Mouse (Mus musculus) gastrocnemius, adult 18-20 months (tissue): ENCODE data around the gene Slc8b1. TPM values are rescaled to one million over a fixed set of nuclear protein-coding genes. Genes with fewer than 3 reads are reported as not detected.

Source experiments
- DNase-seq: peaks from one replicate; pipeline ENCODE4 v3.0.0; 2021; ENCODE audit warnings: low spot score
- long read RNA-seq, 2 experiments: library from polyadenylated mRNA; stranded (forward); transcript quantifications; one replicate each; pipeline ENCODE4 v2.0.0; 2021
- total RNA-seq, 2 experiments: library from RNA; stranded (reverse); gene quantifications; 2 replicates each; pipeline ENCODE4 v1.2.3; 2021

Slc8b1 gene
- 1 to 10 TPM; 8.5 to 8.6 TPM for total RNA-seq
- long read RNA-seq, experiment 1, transcript Slc8b1-201 (16 exons, 2,898 nt) = major isoform, 6 of 24 reads
- long read RNA-seq, experiment 1, partial matches to known transcripts = 1 of 24 reads
- long read RNA-seq, experiment 1, other reads (novel, unspliced or antisense) = 14 of 24 reads
- long read RNA-seq, experiment 2, partial matches to known transcripts = 0 of 7 reads
- long read RNA-seq, experiment 2, other reads (novel, unspliced or antisense) = 4 of 7 reads

DNA sequence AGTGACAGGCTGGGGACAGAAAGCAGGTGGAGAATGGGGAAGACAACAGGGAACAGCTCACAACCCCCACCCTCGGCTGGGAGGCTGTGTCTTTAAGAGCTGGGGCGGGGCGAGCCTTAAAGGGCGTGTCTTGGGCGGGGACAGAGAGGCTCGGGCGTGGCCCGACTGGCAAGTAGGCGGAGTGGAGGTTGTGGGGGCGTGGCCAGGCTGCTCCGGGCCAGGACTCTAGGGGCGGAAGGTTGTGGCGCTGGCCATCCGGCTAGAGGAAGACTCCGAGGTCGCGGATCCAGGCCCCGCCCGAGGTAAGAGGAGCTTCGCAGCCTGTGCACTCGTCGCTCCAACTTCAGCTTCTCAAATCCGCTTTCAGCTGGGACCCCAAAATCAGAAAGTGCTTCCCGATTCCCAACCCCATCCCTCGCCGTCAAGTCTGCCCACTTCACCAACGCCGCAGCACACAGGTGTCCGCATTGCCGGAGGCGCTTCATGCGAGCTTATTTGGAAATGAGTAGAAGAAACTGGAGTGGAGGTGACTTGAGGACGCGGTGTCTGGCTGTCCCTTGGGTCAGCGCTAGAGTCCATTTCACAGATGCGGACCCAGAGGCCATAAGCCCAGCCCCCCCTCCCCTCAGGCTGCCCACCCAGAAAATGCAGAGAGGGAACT lies at the start of gene Slc8b1:
Gene Slc8b1 (plus strand): TSS at position 187 of the 661 bp plus-strand sequence.
- DNase-seq = peak; percentile 98

GRCm38 (mm10) chr5:120461902-120462301 lies 49.1 kb upstream of the Slc8b1 start:
- DNase-seq = no peak

GRCm38 (mm10) chr5:120464321-120464720 lies 46.6 kb upstream of the Slc8b1 start:
- DNase-seq = no peak

DNA sequence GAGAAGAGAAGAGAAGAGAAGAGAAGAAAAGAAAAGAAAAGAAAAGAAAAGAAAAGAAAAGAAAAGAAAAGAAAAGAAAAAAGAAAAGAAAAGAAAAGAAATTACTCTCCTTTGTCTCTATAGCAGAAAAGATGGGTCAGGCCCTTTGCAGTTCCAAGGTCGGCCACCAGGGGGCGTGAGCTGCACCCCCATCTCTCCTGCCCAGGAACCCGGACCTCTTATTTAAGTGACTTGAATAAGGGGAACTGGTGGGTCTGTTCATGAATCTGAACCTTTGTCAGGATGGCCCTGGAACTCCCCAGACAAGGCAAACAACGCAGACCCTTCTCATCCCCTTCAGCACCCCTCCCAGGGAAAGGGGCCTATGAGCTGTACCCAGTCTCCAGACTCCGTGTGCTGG lies 45.9 kb upstream of the Slc8b1 start:
- DNase-seq = no peak

GRCm38 (mm10) chr5:120465860-120466259 lies 45.1 kb upstream of the Slc8b1 start:
- DNase-seq = no peak

DNA sequence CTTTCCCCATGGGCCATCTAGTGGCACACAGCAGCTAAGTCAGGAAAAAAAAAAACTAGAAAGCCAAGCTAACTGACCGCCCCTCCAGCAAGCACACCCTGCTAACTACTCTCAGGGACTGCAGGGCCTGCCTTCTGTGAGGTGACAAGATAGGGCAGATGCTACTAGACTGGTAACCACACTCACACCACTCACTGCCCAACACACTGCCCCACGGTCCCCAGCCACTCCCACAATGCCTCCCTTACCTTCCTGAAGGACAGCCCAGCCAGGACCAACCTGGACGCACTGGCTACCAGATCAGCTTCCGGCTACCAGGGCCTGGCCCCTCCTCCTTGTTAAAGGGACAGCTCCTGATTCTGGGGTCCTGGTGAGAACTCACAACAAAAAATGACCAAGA lies 43.9 kb upstream of the Slc8b1 start:
- no peak for DNase-seq

- no peak for DNase-seq
Observed at GRCm38 (mm10) chr5:120468336-120468735, 42.6 kb upstream of the Slc8b1 start.

GRCm38 (mm10) chr5:120468830-120469229 lies 42.1 kb upstream of the Slc8b1 start:
- DNase-seq = no peak

DNA sequence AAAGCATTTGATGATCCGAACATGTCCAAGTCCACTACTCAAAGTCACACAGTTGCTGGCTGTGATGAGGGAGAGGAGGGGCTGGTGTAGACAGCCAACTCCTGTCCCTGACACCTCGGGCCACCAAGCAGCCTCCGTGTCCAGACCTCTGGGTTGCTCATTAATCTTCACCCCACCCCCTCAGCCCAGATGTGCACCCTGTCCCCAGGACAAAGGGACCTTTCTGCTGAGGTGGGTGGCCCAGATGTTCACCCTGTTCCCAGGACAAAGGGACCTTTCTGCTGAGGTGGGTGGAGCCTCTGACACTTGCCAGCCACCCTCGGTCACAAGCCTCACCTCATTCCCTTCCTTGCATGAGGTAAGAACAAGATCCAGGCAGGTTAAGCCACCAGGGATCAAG lies 39.4 kb upstream of the Slc8b1 start:
- DNase-seq = no peak

- no peak for DNase-seq
Observed at GRCm38 (mm10) chr5:120472770-120473169, 38.2 kb upstream of the Slc8b1 start, which contains the start of gene Sdsl. Gene Sdsl, minus strand, starts transcription at chr5:120472810.

DNA sequence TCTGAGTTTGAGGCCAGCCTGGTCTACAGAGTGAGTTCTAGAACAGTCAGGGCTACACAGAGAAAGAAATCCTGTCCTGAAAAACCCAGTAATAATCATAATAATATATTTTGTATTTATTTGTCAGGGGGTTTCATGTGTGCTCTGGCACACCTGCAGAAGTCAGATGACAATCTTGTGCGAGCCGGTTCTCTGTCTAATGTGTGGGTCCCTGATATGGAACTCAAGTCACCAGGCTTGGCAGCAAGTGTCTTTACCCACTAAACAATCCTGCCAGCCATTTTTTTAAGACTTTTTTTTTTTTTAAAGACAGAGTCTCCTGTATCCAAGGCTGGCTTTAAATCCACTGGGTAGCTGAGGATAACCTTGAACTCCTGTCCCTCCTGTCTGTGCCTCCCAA lies 37.6 kb upstream of the Slc8b1 start:
- no peak for DNase-seq

DNA sequence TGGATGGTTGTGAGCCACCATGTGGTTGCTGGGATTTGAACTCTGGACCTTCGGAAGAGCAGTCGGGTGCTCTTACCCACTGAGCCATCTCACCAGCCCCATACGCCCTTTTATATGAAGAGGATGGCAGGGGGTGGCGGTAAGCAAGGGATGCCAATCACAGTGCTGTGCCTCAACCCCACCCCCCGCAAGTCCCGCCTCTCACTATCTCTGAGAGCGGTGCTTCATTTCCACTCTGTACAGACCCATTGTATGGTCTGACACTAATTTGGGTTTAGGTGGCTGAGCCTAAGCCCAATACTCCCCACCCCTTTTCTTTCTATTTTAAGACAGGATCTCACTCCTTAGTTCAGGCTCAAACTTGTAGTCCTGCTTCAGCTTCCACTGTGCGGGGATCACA lies 35.1 kb upstream of the Slc8b1 start:
- no peak for DNase-seq

DNA sequence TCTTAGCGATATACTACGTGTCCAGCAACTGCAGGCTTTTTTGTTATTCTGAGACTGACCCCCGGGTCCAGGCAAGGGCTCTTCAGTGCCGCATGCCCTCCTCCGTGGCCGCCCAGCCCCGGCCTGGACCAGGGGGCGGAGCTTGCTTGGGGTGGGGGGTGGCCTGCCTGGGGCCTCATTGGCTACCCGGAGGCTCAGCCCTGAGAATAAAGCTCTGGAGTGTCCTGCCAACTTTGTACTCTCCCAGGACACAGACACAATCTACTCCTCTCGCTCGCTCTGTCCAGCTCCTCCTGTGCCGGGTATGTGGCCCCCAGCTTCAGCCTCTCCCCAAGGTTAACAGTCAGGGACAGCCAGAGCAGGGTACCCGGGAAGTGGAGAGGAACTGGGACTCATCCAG lies 34.7 kb upstream of the Slc8b1 start, which contains the start of gene Sds:
Gene Sds (plus strand): TSS at position 231 of the 400 bp plus-strand sequence.
- DNase-seq = no peak

- DNase-seq = no peak
Observed at GRCm38 (mm10) chr5:120477993-120478392, 33.0 kb upstream of the Slc8b1 start.

- no peak for DNase-seq
Observed at GRCm38 (mm10) chr5:120479538-120479937, 31.4 kb upstream of the Slc8b1 start.

GRCm38 (mm10) chr5:120481205-120481604 lies 29.8 kb upstream of the Slc8b1 start:
- DNase-seq = no peak

GRCm38 (mm10) chr5:120483399-120483798 lies 27.6 kb upstream of the Slc8b1 start:
- DNase-seq = no peak

DNA sequence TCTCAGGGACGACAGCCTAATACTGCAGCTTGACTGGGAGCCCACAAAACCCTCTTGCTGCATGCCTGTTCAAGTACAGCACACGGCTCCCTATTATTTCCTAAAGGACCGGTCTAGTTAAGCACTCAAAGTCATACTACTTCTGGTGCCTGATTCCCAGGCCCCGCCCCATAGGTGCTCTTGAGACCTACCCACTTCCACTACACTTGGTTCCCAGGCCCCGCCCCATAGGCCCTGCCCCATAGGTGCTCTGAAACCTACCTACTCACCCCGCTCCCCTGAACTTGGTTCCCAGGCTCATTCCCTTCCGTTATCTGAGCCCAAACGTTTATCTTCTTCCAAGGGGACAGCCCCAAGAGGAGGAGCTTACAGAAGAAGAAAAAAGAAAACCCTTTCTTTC lies 23.1 kb upstream of the Slc8b1 start:
- no peak for DNase-seq

DNA sequence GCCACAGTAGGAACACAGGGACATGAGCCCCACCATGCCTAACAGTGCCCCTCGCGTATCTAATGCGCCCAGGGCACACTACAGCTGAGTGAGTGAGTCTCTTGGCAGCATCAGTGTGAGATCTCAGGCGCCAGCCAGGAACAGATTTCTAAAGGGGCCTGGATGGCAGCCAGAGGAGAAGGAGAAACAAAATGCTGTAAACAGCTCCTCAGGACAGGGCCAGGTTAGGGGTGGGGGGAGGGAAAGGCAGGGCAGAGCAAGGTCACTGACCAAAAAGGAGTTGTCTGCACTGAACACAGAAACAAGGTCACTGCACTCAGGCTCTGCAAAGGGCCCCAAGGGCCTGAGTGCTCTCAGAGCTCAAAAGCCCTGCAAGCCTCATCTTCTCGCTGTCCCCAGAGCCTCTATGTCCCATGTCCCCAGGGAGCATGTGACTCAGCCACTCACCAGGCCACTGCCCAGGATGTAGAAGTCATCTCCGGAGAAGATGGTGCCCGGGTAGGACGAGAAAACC lies 20.2 kb upstream of the Slc8b1 start:
- peak; percentile 59 for DNase-seq

DNA sequence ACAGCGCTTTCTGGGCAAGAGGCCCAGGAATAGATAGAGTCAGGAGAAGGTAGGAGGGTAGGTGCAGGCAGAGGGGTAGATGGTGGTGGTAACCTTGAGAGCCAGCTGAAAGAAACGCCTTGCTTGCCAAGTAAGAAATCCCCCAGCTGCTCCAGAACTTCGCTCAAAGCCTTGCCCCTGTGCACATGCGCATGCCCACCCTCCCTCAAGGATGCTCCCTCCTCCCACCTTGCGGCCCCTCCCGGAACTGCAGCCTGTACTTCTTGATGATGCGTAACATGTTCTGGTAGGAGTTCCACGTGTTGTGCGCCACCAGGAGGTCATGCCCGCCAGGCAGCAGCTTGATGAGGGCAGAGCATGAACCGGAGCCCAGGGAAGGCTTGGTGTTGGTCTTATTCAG lies 18.5 kb upstream of the Slc8b1 start:
- DNase-seq = no peak

DNA sequence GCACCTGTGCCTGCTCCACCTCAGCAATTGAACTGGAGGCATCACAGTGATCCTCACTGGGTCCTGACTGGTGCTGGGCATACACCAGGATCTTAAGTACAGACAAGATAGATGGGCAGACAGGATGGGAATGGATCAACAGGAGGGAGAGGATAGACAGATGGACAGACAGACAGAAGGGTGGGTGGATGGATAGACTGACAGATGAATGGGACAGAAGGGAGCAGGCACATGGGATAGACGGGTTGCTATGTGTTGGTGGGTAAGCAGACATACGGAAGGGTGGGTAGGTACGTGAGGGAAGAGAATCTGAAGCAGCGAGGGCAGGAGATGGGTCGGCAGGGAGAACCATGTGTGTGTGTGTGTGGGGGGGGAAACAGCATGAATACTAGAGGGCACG lies 17.5 kb upstream of the Slc8b1 start:
- DNase-seq = no peak

GRCm38 (mm10) chr5:120493873-120494395 lies 17.0 kb upstream of the Slc8b1 start:
- no peak for DNase-seq
